Mouse (Mus musculus) ES-Bruce4 (cell line): Measurements from ENCODE around the gene Spock3. TPM values are rescaled to one million over a fixed set of nuclear protein-coding genes. Genes with fewer than 3 reads are reported as not detected.
"Not testable (repeated sequence)": the region's sequence is repeated elsewhere in the genome, so short reads cannot be mapped to it uniquely, and the experiment has no call there.

Experiments used
- H3K27ac ChIP-seq: 2 replicates; pipeline ENCODE4 v1.5.1; 2012; ENCODE audit warnings: low read length, inconsistent platforms; ENCODE audit not compliant: insufficient read depth
- H3K27me3 ChIP-seq: 2 replicates; pipeline ENCODE4 v1.6.1; 2012; ENCODE audit warnings: mild to moderate bottlenecking, low read length, inconsistent platforms; ENCODE audit not compliant: control insufficient read depth, poor library complexity, insufficient read depth, severe bottlenecking
- H3K36me3 ChIP-seq: 2 replicates; pipeline ENCODE4 v1.6.1; 2012; ENCODE audit warnings: inconsistent platforms, mild to moderate bottlenecking, low read length, moderate library complexity; ENCODE audit not compliant: control insufficient read depth, poor library complexity, insufficient read depth, severe bottlenecking
- H3K4me1 ChIP-seq: one replicate; pipeline ENCODE4 v1.8.1; 2011; ENCODE audit warnings: low read length; ENCODE audit not compliant: control insufficient read depth, insufficient read depth
- H3K4me3 ChIP-seq: 2 replicates; pipeline ENCODE4 v1.5.1; 2011; ENCODE audit warnings: low read depth, mild to moderate bottlenecking, low read length
- H3K9ac ChIP-seq: 2 replicates; pipeline ENCODE4 v1.6.1; 2012; ENCODE audit warnings: low read depth, mild to moderate bottlenecking, inconsistent platforms; ENCODE audit not compliant: poor library complexity, severe bottlenecking
- H3K9me3 ChIP-seq: replicated peaks from 2 replicates; pipeline ENCODE4 v1.6.1; 2012; ENCODE audit warnings: mild to moderate bottlenecking, low read length, inconsistent platforms; ENCODE audit not compliant: control insufficient read depth, poor library complexity, insufficient read depth, severe bottlenecking
- CTCF ChIP-seq: IDR thresholded peaks from one replicate; pipeline ENCODE4 v1.8.1; 2011; ENCODE audit warnings: low read depth, low read length
- EP300 ChIP-seq: IDR thresholded peaks from 2 replicates; pipeline ENCODE4 v1.6.1; 2011; ENCODE audit warnings: low read depth, low read length; ENCODE audit not compliant: insufficient read depth
- POLR2A ChIP-seq: IDR thresholded peaks from one replicate; pipeline ENCODE4 v1.8.1; 2011; ENCODE audit warnings: low read length; ENCODE audit not compliant: insufficient read depth
- polyA plus RNA-seq: library from polyadenylated mRNA; stranded (reverse); fragments of >200 nt; gene quantifications from 2 replicates; pipeline ENCODE4 v1.2.4, GENCODE M21; 2011; ENCODE audit warnings: low read depth; ENCODE audit not compliant: missing spikeins, insufficient read depth, insufficient read length

Spock3 gene
- polyA plus RNA-seq, 1 experiment = not detected

DNA sequence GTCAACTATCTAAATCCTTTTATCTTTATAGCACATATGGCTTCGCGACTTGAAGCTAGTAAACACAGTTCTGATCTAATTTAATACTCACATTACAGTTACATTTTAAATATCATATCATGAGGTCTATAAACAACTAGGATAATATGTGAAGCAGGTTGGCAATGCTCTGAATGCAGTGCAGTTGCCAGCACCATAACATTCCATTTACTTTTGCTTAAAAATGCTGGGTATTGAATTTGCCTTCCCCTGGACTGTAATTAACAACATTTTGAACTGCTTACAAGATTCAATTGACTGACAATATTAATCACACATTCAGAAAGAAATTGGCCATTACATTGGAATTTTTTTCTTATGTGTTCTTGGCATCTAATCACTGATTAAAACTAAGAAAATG lies 147.4 kb downstream of the Spock3 start:
- H3K4me1 ChIP-seq = no peaks in the 10 kb centered on the region
- no peaks in the 10 kb centered on the region for H3K27me3 ChIP-seq
- H3K9ac ChIP-seq = no peak overlapping the region
- no peak overlapping the region for H3K27ac ChIP-seq
- H3K9me3 ChIP-seq = no peaks in the 10 kb centered on the region
- H3K36me3 ChIP-seq = no peaks in the 10 kb centered on the region
- no peak for TF ChIP-seq POLR2A
- TF ChIP-seq CTCF = no peak
- no peak for TF ChIP-seq EP300
- no peak overlapping the region for H3K4me3 ChIP-seq

DNA sequence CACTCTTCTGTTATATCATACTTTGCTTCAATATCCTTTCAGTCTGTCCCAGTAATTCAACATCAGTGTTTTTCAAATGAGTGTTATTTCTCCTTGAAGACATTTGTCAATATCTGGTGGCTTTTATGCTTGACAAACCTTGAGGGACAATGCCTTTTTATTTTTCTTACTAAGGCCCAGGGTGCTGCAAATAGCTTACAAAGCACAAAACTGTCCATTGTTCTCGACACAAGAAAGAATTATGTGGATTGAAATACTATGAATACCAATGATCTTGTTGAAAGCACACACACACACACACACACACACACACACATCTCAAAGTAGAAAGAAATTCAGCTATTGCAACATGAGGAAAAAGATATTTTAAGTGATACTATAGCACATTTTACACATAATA lies 159.0 kb downstream of the Spock3 start:
- Histone ChIP-seq H3K4me1 (no peaks in the 10 kb centered on the region), H3K27ac (no peak overlapping the region), H3K36me3 (no peaks in the 10 kb centered on the region), H3K9ac (no peak overlapping the region), H3K27me3 (no peaks in the 10 kb centered on the region), H3K4me3 (no peak overlapping the region), H3K9me3 (no peaks in the 10 kb centered on the region)
- TF ChIP-seq CTCF (no peak), POLR2A (no peak), EP300 (no peak)

DNA sequence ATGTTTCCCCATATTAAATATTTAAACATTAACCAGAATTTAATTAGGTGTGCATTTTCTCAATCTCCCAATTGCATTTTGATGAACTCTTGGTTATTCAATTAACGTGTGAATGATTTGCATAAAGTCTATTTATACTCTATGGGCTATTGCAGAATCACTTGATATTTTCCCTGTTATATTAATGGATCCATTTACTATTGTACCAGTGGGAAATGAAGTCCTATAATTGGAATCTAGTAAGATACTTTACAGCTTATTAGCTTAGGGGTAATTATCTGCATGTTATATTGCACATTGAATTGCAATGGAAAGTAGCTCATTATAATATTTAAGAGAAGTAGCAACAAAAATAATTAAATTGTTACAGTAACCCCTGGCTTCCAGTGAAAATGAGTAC lies 162.1 kb downstream of the Spock3 start:
- TF ChIP-seq CTCF = no peak
- TF ChIP-seq POLR2A = no peak
- TF ChIP-seq EP300 = no peak
- H3K36me3 ChIP-seq = no peaks in the 10 kb centered on the region
- H3K27ac ChIP-seq = no peak overlapping the region
- H3K9me3 ChIP-seq = no peaks in the 10 kb centered on the region
- no peaks in the 10 kb centered on the region for H3K4me1 ChIP-seq
- no peaks in the 10 kb centered on the region for H3K27me3 ChIP-seq
- H3K4me3 ChIP-seq = no peak overlapping the region
- H3K9ac ChIP-seq = no peak overlapping the region

DNA sequence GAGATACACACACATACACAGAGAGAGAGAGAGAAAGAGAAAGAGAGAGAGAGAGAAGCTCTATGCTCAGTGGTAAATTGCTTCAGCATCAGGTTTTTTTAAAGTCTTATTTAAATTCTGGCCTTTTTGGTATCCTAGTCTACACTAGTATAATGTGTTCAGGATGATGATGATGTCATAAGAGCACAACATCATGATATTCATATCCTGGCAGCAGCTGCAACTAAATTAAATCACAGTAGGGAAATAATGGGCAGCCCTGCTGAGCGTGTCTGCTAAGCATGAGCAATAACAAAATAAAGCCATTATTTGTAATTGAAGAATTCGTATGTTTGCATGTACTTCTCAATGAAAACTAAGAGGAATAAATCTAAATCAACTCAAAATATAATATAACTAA lies 169.7 kb downstream of the Spock3 start:
- Histone ChIP-seq H3K9ac (no peak overlapping the region), H3K9me3 (no peaks in the 10 kb centered on the region; the same call in 1 of the 2 replicates), H3K27ac (no peak overlapping the region), H3K4me3 (no peak overlapping the region), H3K4me1 (no peaks in the 10 kb centered on the region), H3K27me3 (no peaks in the 10 kb centered on the region), H3K36me3 (no peaks in the 10 kb centered on the region)
- TF ChIP-seq CTCF (no peak), EP300 (no peak)

DNA sequence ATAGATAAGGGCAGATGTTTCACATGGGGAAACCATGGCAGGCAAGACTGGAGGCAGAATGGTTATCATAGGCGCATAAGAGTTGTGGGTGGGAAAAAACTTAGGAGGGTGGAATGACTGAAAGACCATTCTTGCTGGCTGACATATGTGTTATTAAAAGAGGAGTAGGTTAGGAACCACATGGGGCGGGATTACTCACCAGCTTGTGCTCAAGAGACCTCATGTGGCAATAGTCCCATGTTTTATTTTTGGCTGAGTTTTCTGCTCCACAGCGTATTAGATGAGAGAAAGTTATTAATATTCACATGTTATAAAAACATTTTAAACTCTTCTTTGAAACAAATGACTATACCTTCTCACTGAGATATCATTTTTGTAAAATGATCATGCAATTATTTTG lies 184.6 kb downstream of the Spock3 start:
- no peak overlapping the region for H3K9ac ChIP-seq
- no peaks in the 10 kb centered on the region for H3K9me3 ChIP-seq
- TF ChIP-seq EP300 = no peak
- no peaks in the 10 kb centered on the region for H3K36me3 ChIP-seq
- H3K4me1 ChIP-seq = no peaks in the 10 kb centered on the region
- H3K4me3 ChIP-seq = no peak overlapping the region
- no peaks in the 10 kb centered on the region for H3K27me3 ChIP-seq
- no peak overlapping the region for H3K27ac ChIP-seq

DNA sequence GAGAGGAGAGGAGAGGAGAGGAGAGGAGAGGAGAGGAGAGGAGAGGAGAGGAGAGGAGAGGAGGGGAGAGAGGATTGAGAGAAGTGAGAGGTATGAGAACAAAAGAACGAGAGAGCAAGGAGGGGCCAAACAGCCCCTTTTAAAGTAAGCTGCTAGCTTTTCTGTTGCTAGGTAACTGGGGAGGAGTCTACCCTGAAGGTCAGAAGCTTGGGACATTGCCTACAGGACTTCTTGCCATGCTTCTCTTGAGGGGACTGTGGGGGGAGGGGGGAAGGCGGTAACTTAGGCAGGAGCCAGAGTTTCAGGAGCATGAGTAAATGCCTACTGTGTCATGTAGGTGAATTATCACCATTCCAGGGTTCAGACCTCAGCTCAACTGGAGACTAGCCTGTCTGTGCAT lies 213.1 kb downstream of the Spock3 start:
- H3K9ac ChIP-seq, H3K27me3 ChIP-seq, H3K27ac ChIP-seq, H3K36me3 ChIP-seq, H3K4me3 ChIP-seq, H3K4me1 ChIP-seq, H3K9me3 ChIP-seq: not testable (repeated sequence)

DNA sequence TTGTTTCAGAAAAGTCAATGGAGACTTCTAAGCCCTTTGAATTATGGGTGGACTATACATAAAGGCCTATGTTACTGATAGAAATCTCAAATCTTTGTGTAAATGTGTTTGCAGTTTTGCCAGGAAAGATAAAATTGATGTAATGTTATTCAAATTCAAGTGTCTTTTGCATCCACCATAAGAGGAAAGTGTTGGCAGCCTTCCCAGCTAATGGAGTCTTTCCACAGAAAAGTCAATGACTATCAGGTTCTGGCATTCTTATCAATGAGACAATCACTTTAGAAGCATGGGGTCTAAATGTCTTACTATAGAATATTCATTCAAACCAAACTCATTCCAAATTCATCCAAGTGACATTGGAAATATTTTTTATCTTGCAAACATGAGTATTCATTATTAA lies 214.5 kb downstream of the Spock3 start:
- no peaks in the 10 kb centered on the region for H3K27me3 ChIP-seq
- H3K4me1 ChIP-seq = no peaks in the 10 kb centered on the region
- H3K27ac ChIP-seq = no peak overlapping the region
- H3K36me3 ChIP-seq = no peaks in the 10 kb centered on the region
- no peak overlapping the region for H3K9ac ChIP-seq
- no peak overlapping the region for H3K4me3 ChIP-seq
- TF ChIP-seq EP300 = no peak
- TF ChIP-seq POLR2A = no peak
- TF ChIP-seq CTCF = no peak
- H3K9me3 ChIP-seq = no peaks in the 10 kb centered on the region
